Mouse (Mus musculus) liver, adult 2 months (tissue): ENCODE results near the gene Gm20481.

Experiments used
- CTCF ChIP-seq: fragments of 200-500 bp; IDR thresholded peaks from 2 replicates; pipeline ENCODE4 v1.5.1; 2011; ENCODE audit warnings: low read depth, low read length, control low read depth
- POLR2A ChIP-seq: fragments of 200-500 bp; IDR thresholded peaks from 2 replicates; pipeline ENCODE4 v1.6.1; 2011; ENCODE audit warnings: low read length, control low read depth; ENCODE audit not compliant: insufficient read depth; ENCODE audit errors: extremely low read depth

DNA sequence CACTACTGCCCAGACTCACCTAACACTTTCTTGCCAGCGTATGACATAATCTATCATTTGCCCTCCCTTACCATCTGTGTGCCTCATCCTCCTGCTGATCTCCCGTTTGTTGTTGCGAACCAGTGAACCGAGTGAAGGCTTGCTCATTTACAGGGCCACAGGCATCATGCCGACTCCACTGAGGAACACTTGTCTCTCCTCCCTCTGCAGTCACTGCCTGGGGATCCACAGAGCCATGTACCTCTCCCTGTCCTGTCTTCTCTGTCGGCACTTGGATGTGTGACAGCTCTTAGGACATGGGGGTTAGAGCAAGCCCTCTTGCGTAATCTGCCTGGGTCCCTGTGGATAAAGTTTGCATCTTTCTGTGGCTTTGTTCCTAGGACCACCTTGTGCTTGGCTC, 39.9 kb downstream of the Gm20481 start:
- TF ChIP-seq POLR2A (no peak), CTCF (no peak)
